Mouse (Mus musculus) layer of hippocampus, postnatal 25 days (tissue): Measurements from ENCODE around the gene Suclg2. TPM values are rescaled to one million over a fixed set of nuclear protein-coding genes. Genes with fewer than 3 reads are reported as not detected.
A peak's percentile ranks its signal among the peaks of the same experiment; 100 is the strongest.

Source experiments
- DNase-seq, 2 experiments: peaks; one replicate each; pipeline ENCODE4 v3.0.0; 2022; ENCODE audit warnings: mixed read lengths in 2 of 2, low spot score in 1 of 2; ENCODE audit errors: extremely low spot score in 1 of 2
- total RNA-seq, 2 experiments: library from RNA; stranded (reverse); gene quantifications; 2 replicates each; pipeline ENCODE4 v1.2.3; 2021

Suclg2 gene
- total RNA-seq, 2 experiments from 2014 or later = 12.5 to 13.5 TPM

DNA sequence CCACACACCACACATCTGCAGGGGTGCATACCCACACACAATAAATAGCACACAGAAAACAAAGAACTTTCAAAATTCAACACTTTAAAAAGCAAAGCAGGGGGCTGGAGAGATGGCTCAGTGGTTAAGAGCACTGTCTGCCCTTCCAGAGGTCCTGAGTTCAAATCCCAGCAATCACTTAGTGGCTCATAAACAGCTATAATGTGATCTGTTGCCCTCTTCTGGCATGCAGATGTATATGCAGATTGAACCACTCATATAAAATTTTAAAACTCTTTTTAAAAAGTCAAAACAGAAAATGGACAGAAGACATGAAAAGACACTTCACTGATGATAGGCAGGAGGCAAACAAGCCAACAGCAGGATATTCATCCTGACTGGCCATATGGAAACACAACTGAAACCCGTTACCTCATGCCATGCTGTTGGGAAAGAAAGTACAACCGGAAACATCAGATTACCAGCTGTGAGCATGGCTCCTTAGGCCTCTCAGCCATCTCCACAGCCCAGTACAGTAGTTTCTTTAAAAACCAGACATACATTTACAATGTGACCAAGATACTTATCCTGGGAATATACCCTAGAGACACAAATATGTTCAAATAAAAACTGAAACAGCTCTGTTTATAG is 17.5 kb downstream of the Suclg2 start:
- DNase-seq = no peak

GRCm38 (mm10) chr6:95700191-95700590 is 18.4 kb downstream of the Suclg2 start:
- no peak for DNase-seq

GRCm38 (mm10) chr6:95699326-95699725 is 19.3 kb downstream of the Suclg2 start:
- DNase-seq = no peak

GRCm38 (mm10) chr6:95698536-95699162 is 20.0 kb downstream of the Suclg2 start:
- DNase-seq = no peak

DNA sequence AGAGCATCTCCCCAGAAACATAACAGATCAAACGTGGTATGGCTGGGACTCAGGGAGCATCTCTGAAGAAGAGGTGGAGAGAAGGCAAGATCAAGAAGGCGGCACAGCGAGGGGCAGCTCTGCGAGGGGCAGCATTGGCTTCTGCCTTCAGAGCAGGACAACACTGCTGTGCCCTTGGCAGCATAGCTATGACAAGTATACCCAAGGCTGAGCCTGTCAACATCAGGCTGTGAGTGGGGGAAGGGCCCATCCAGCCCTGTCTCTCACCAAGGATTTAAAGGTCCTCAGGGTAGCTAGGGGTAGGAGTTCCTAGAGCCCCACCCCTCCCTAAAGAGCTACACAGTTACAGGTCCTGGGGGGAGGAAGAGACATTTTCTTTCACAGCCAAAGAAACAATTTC is 23.7 kb downstream of the Suclg2 start:
- DNase-seq = no peak

GRCm38 (mm10) chr6:95685242-95685641 is 33.4 kb downstream of the Suclg2 start:
- DNase-seq = no peak

GRCm38 (mm10) chr6:95679718-95680117 is 38.9 kb downstream of the Suclg2 start:
- DNase-seq = no peak

DNA sequence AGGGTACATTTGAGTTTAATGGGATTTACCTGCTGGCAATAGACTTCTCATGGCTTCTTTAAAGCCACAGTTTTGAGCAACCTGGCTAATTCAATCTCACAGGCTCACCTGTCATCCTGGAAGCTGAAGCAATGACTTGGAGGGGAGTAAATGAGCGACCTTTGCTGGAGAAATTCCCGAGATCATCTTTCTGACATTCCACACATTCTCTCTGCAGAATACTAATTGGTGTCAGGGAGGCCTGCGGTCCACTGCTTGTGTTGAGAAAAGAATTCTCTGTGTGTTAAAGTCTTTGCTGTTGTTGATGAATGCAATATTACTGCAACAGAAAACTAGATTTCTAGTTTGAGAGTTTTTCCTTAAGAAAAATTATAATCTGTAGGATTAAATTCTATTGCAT is 39.3 kb downstream of the Suclg2 start:
- no peak for DNase-seq

DNA sequence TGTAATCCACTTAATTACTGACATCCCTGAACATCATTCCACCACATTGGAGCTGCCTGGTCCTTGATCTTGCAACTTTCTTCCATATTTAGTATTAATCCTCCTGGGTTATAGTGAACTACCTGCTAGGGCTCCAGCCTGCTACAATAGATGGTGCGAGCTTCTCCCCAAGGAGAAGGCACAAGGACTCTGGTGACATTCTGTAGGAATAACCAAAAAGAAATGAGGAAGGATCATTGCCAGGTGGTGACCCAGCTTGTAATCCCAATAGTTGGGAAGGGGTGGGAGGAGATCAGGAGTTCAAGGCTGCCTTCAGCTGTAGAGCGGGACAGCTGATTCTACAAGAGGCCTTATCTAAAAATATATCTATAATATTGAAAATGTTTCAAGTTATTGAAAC is 41.6 kb downstream of the Suclg2 start:
- no peak for DNase-seq

GRCm38 (mm10) chr6:95676439-95676838 is 42.2 kb downstream of the Suclg2 start:
- DNase-seq = no peak

- no peak for DNase-seq
Measured at GRCm38 (mm10) chr6:95675059-95675705, 43.4 kb downstream of the Suclg2 start.

DNA sequence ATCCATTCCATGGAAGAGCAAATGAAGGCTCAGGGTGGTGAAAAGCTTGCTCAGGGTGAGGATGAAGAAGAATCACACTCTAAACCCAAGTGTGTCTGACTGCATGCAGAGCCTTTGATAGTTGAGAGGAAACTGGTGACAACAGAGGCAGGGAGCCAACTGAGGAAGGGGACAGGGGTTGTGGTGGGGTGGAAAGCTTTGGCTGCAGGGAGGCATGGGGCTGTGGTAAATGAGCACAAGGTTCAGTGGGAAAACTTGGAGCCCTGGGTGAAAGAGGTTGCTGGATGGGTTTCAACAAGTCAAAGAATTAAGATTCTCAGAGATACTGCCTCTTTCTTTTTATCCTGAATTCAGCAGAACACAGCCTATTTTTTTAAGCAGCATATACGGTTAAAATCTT is 43.9 kb downstream of the Suclg2 start:
- DNase-seq = no peak

GRCm38 (mm10) chr6:95669335-95669729 is 49.3 kb downstream of the Suclg2 start:
- DNase-seq = peak in 1 of 2 experiments; percentile 62

DNA sequence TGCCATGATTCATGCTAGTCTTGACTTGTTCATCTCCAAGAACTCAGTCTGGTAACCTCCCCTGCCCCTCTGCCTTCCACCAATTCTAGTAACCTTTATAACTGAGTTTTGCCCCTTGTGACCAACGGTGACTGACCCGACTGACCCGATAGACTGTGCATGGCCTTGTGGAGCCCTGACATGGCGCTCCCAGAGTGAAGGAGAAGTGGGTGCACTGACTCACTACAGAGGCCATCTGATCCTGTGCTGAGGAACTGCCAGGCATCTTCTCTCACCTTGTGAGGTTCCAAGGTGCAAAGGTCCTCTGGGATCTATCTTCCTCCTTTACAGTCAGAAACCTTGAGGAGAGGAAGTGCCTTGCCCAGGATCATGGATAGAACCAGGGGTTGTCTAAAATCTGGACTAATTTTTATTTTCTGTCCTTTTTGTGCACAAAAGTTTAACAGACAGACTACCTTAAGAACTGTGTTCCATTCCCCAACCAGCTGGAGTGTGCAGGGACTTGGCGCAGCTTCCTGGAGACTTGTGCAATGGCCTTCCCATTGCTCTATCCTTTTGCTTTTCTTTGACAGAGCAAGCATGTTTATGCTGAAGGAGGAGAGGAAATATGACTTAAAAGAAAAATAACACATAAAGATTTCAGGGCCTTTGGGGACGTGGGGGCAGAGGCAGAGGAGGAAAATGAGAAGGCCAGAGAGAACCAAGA is 49.8 kb downstream of the Suclg2 start:
- no peak for DNase-seq

DNA sequence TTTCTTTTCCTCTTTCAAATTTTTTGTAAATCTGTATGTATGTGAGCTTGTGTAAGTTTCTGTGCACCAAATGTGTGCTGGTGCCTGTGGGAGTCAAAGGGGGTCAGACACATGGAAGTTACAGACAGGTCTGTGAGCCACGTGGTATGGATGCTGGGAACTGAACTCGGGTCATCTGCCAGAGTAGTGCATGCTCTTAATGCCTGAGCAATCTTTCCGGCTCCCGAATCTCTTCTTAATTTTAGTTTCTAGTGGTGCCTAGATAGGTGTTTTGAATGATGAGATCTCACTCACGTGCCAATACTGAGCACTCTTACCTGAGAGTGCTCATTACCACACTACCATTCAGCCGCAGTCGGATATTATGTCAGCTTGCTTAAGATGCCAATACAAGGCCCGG is 60.9 kb downstream of the Suclg2 start:
- DNase-seq = no peak

DNA sequence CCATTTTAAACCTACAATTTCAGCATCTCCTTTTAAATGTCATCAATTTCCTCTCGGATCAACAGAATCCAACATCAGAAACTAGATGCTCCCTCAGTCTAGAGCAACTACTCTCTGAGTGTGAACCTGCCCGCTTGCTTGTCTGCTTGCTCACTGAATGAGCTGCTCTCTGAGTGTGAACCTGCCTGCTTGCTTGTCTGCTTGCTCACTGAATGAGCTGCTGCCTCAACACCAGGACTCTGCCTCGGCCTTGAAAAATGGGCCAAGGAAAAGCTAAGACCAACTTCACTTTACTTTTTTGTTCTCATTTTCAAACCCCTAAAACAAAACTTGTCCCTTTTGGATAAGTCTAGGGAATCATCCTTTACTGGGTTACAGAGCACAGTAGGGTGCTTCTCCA is 64.9 kb downstream of the Suclg2 start:
- no peak for DNase-seq

GRCm38 (mm10) chr6:95652774-95653173 is 65.8 kb downstream of the Suclg2 start:
- no peak for DNase-seq

GRCm38 (mm10) chr6:95651391-95651876 is 67.2 kb downstream of the Suclg2 start:
- no peak for DNase-seq

DNA sequence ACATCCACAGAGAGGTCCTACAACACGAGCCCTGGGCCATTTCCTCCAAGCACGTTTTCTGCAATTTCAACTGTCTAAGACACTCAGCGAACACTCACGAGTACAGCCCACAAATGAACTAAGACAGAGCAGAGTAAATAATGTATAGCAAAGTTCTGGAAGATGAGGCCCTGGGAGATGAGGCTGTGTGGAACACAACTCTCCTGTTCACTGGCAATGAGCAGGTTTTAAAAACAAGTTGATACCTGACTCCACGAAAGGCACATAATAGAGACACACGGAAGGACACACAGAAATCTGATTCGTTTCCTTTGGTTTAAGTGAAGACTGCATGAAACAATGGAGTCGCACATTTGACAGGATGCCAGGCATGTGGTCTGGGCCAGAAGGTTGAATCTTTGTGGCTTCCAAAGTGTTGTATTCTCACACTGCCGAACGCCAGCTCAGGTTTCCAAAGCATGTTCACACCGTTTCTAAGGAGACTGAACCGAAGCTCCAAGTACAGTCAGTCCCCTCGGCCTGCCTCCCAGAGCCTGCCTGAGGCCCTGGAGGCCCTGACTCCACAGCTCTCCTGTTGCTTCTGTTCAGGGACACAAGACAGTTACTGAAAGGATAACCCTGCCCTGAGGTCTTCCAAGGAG is 68.4 kb downstream of the Suclg2 start:
- no peak for DNase-seq

DNA sequence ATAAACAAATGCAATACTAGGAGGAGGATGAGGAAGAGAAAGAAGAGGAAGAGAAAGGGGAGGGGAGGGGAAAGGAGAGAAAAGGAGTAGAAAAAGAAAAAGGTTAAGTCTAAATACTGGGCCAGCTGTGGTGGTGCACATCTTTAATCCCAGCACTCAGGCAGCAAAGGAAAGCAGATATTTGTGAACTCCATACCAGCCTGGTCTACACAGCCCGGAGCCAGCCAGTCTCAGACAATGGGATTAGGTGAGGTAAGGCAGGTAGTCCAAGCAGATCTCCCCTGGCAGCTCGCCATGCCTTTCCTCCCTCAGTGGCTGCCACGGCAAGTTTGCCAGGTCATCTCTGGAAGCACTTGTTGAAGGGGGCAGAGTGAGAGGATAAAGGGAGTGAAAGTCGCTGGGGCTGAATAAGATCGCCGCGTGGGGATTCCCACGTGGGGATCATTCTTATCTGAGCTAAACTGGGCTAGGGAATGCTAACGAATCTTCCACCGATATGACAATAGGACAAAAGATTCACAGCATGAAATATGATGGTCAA is 69.4 kb downstream of the Suclg2 start:
- DNase-seq = no peak
